Mouse (Mus musculus): ENCODE data around the gene Olfr554. TPM values are rescaled to one million over a fixed set of nuclear protein-coding genes. Genes with fewer than 3 reads are reported as not detected.
"Not testable (repeated sequence)": the region's sequence is repeated elsewhere in the genome, so short reads cannot be mapped to it uniquely, and the experiment has no call there.

Gene Olfr554
- not detected in 2 replicates for polyA plus RNA-seq (2014; fragmentation: Nextera tagmentation; extraction: Ambion mirVana)

GRCm38 (mm10) chr7:102638132-102638531 is at the start of gene Olfr554:
TSS of gene Olfr554 (plus strand) at chr7:102638432.
- Histone ChIP-seq H3K36me3 (ENCODE audit: control insufficient read depth, insufficient read depth, low read length) (no peaks in the 10 kb centered on the region), H3K4me2 (ENCODE audit: low read depth, low read length) (no peak within 1 kb of the TSS), H3K4me3 (ENCODE audit: low read depth, low read length) (no peak within 1 kb of the TSS), H3K9ac (ENCODE audit: low read depth, low read length) (no peak within 1 kb of the TSS), H3K27me3 (replicated peaks; ENCODE audit: control insufficient read depth, insufficient read depth, low read length) (no peaks in the 10 kb centered on the region), H3K9me3 (ENCODE audit: control insufficient read depth, low read length) (no peaks in the 10 kb centered on the region), H3K4me1 (ENCODE audit: control insufficient read depth, insufficient read depth, low read length) (no peaks in the 10 kb centered on the region), H3K27ac (replicated peaks; ENCODE audit: low read depth, low read length) (no peak within 1 kb of the TSS)
- ATAC-seq (ENCODE audit: low read depth) (no peak), DNase-seq (ENCODE audit: low spot score) (no peak)
- 68% methylated on average over 1 of the region's 1 CpGs for WGBS

GRCm38 (mm10) chr7:102591786-102592185 is 46.4 kb upstream of the Olfr554 start, which contains the start of gene Olfr551:
TSS of gene Olfr551 (minus strand) at chr7:102591886.
- H3K9me3 ChIP-seq (ENCODE audit: control insufficient read depth, low read length), result no peaks in the 10 kb centered on the region
- no peaks in the 10 kb centered on the region for H3K27me3 ChIP-seq (replicated peaks; ENCODE audit: control insufficient read depth, insufficient read depth, low read length)
- H3K9ac ChIP-seq (ENCODE audit: low read depth, low read length), result no peak within 1 kb of the TSS
- no peak within 1 kb of the TSS for H3K27ac ChIP-seq (replicated peaks; ENCODE audit: low read depth, low read length)
- H3K4me1 ChIP-seq (ENCODE audit: control insufficient read depth, insufficient read depth, low read length), result no peaks in the 10 kb centered on the region
- ATAC-seq (ENCODE audit: low read depth) (no peak), DNase-seq (ENCODE audit: low spot score) (no peak)
- no peak within 1 kb of the TSS for H3K4me2 ChIP-seq (ENCODE audit: low read depth, low read length)
- H3K36me3 ChIP-seq (ENCODE audit: control insufficient read depth, insufficient read depth, low read length), result no peaks in the 10 kb centered on the region
- WGBS, result 92% methylated on average over 3 of the region's 3 CpGs
- no peak within 1 kb of the TSS for H3K4me3 ChIP-seq (ENCODE audit: low read depth, low read length)

- ATAC-seq (ENCODE audit: low read depth) (no peak), DNase-seq (ENCODE audit: low spot score) (no peak)
- Histone ChIP-seq H3K4me3 (ENCODE audit: low read depth, low read length) (no peak within 1 kb of the TSS), H3K27ac (replicated peaks; ENCODE audit: low read depth, low read length) (no peak within 1 kb of the TSS), H3K36me3 (ENCODE audit: control insufficient read depth, insufficient read depth, low read length) (no peaks in the 10 kb centered on the region), H3K27me3 (replicated peaks; ENCODE audit: control insufficient read depth, insufficient read depth, low read length) (no peaks in the 10 kb centered on the region), H3K9ac (ENCODE audit: low read depth, low read length) (no peak within 1 kb of the TSS), H3K4me2 (ENCODE audit: low read depth, low read length) (no peak within 1 kb of the TSS), H3K4me1 (ENCODE audit: control insufficient read depth, insufficient read depth, low read length) (no peaks in the 10 kb centered on the region), H3K9me3 (ENCODE audit: control insufficient read depth, low read length) (no peaks in the 10 kb centered on the region)
- WGBS, result 44% methylated on average over 1 of the region's 1 CpGs
Observed at GRCm38 (mm10) chr7:102597378-102598031, 40.7 kb upstream of the Olfr554 start, which contains the start of gene Olfr552. TSS of gene Olfr552 (plus strand) at chr7:102597770.

- ATAC-seq (ENCODE audit: low read depth), result no peak
- H3K9ac ChIP-seq (ENCODE audit: low read depth, low read length), result no peak within 1 kb of the TSS
- H3K4me1 ChIP-seq (ENCODE audit: control insufficient read depth, insufficient read depth, low read length), result no peaks in the 10 kb centered on the region
- H3K27me3 ChIP-seq (replicated peaks; ENCODE audit: control insufficient read depth, insufficient read depth, low read length), result no peaks in the 10 kb centered on the region
- no peaks in the 10 kb centered on the region for H3K9me3 ChIP-seq (ENCODE audit: control insufficient read depth, low read length)
- no peak within 1 kb of the TSS for H3K4me2 ChIP-seq (ENCODE audit: low read depth, low read length)
- no peaks in the 10 kb centered on the region for H3K36me3 ChIP-seq (ENCODE audit: control insufficient read depth, insufficient read depth, low read length)
- DNase-seq (ENCODE audit: low spot score), result no peak
- H3K4me3 ChIP-seq (ENCODE audit: low read depth, low read length), result no peak within 1 kb of the TSS
- no peak within 1 kb of the TSS for H3K27ac ChIP-seq (replicated peaks; ENCODE audit: low read depth, low read length)
Observed at GRCm38 (mm10) chr7:102618118-102618517, 20.1 kb upstream of the Olfr554 start, which contains the start of gene Olfr553. TSS of gene Olfr553 (minus strand) at chr7:102618218.

GRCm38 (mm10) chr7:102619608-102620007 is 18.6 kb upstream of the Olfr554 start:
- 48% methylated on average over 5 of the region's 5 CpGs for WGBS
- Histone ChIP-seq H3K4me2 (ENCODE audit: low read depth, low read length) (no peak overlapping the region), H3K4me3 (ENCODE audit: low read depth, low read length) (no peak overlapping the region), H3K36me3 (ENCODE audit: control insufficient read depth, insufficient read depth, low read length) (no peaks in the 10 kb centered on the region), H3K4me1 (ENCODE audit: control insufficient read depth, insufficient read depth, low read length) (no peaks in the 10 kb centered on the region), H3K9ac (ENCODE audit: low read depth, low read length) (no peak overlapping the region), H3K27me3 (replicated peaks; ENCODE audit: control insufficient read depth, insufficient read depth, low read length) (no peaks in the 10 kb centered on the region), H3K27ac (replicated peaks; ENCODE audit: low read depth, low read length) (no peak overlapping the region), H3K9me3 (ENCODE audit: control insufficient read depth, low read length) (no peaks in the 10 kb centered on the region)
- DNase-seq (ENCODE audit: low spot score), result peak; percentile 60
- no peak for ATAC-seq (ENCODE audit: low read depth)

GRCm38 (mm10) chr7:102620368-102620767 is 17.9 kb upstream of the Olfr554 start:
- not testable (repeated sequence) for DNase-seq (ENCODE audit: low spot score); H3K4me1 ChIP-seq (ENCODE audit: control insufficient read depth, insufficient read depth, low read length); H3K4me2 ChIP-seq (ENCODE audit: low read depth, low read length); H3K27ac ChIP-seq (replicated peaks; ENCODE audit: low read depth, low read length); ATAC-seq (ENCODE audit: low read depth); H3K9me3 ChIP-seq (ENCODE audit: control insufficient read depth, low read length); H3K4me3 ChIP-seq (ENCODE audit: low read depth, low read length); H3K27me3 ChIP-seq (replicated peaks; ENCODE audit: control insufficient read depth, insufficient read depth, low read length); H3K9ac ChIP-seq (ENCODE audit: low read depth, low read length); H3K36me3 ChIP-seq (ENCODE audit: control insufficient read depth, insufficient read depth, low read length)
- WGBS, result 89% methylated on average over 15 of the region's 19 CpGs

- DNase-seq (ENCODE audit: low spot score) (peak; percentile 8), ATAC-seq (ENCODE audit: low read depth) (no peak)
- Histone ChIP-seq H3K9ac (ENCODE audit: low read depth, low read length) (no peak overlapping the region), H3K4me1 (ENCODE audit: control insufficient read depth, insufficient read depth, low read length) (no peaks in the 10 kb centered on the region), H3K9me3 (ENCODE audit: control insufficient read depth, low read length) (no peaks in the 10 kb centered on the region), H3K4me3 (ENCODE audit: low read depth, low read length) (no peak overlapping the region), H3K4me2 (ENCODE audit: low read depth, low read length) (no peak overlapping the region), H3K27ac (replicated peaks; ENCODE audit: low read depth, low read length) (no peak overlapping the region), H3K27me3 (replicated peaks; ENCODE audit: control insufficient read depth, insufficient read depth, low read length) (no peaks in the 10 kb centered on the region), H3K36me3 (ENCODE audit: control insufficient read depth, insufficient read depth, low read length) (no peaks in the 10 kb centered on the region)
- 33% methylated on average over 3 of the region's 3 CpGs for WGBS
Observed at GRCm38 (mm10) chr7:102636665-102637064, 1.6 kb upstream of the Olfr554 start.

GRCm38 (mm10) chr7:102644945-102645344 is 6.7 kb downstream of the Olfr554 start:
- H3K36me3 ChIP-seq (ENCODE audit: control insufficient read depth, insufficient read depth, low read length); H3K4me3 ChIP-seq (ENCODE audit: low read depth, low read length); ATAC-seq (ENCODE audit: low read depth); H3K4me1 ChIP-seq (ENCODE audit: control insufficient read depth, insufficient read depth, low read length); H3K9ac ChIP-seq (ENCODE audit: low read depth, low read length); H3K27me3 ChIP-seq (replicated peaks; ENCODE audit: control insufficient read depth, insufficient read depth, low read length); H3K4me2 ChIP-seq (ENCODE audit: low read depth, low read length); H3K27ac ChIP-seq (replicated peaks; ENCODE audit: low read depth, low read length); H3K9me3 ChIP-seq (ENCODE audit: control insufficient read depth, low read length); DNase-seq (ENCODE audit: low spot score): not testable (repeated sequence)
- 85% methylated on average over 2 of the region's 4 CpGs for WGBS

- no peaks in the 10 kb centered on the region for H3K9me3 ChIP-seq (ENCODE audit: control insufficient read depth, low read length)
- no peak for ATAC-seq (ENCODE audit: low read depth)
Observed at GRCm38 (mm10) chr7:102658523-102658922, 20.3 kb downstream of the Olfr554 start, which contains the start of gene Olfr555. TSS of gene Olfr555 (plus strand) at chr7:102658823.

More at GRCm38 (mm10) chr7:102658523-102658922, 20.3 kb downstream of the Olfr554 start, which contains the start of gene Olfr555:
- H3K4me2 ChIP-seq (ENCODE audit: low read depth, low read length), result no peak within 1 kb of the TSS
- no peak within 1 kb of the TSS for H3K27ac ChIP-seq (replicated peaks; ENCODE audit: low read depth, low read length)
- H3K36me3 ChIP-seq (ENCODE audit: control insufficient read depth, insufficient read depth, low read length), result no peaks in the 10 kb centered on the region
- H3K4me1 ChIP-seq (ENCODE audit: control insufficient read depth, insufficient read depth, low read length), result no peaks in the 10 kb centered on the region
- DNase-seq (ENCODE audit: low spot score), result no peak
- no peaks in the 10 kb centered on the region for H3K27me3 ChIP-seq (replicated peaks; ENCODE audit: control insufficient read depth, insufficient read depth, low read length)
- H3K9ac ChIP-seq (ENCODE audit: low read depth, low read length), result no peak within 1 kb of the TSS
- WGBS, result 69% methylated on average over 1 of the region's 1 CpGs
- H3K4me3 ChIP-seq (ENCODE audit: low read depth, low read length), result no peak within 1 kb of the TSS

Data from embryonic facial prominence, embryonic 14.5 days (tissue).